Mouse (Mus musculus): ENCODE results near the gene Zfp777. TPM values are rescaled to one million over a fixed set of nuclear protein-coding genes. Genes with fewer than 3 reads are reported as not detected.
A peak's percentile ranks its signal among the peaks of the same experiment; 100 is the strongest.

Gene Zfp777
- polyA plus RNA-seq, 1 experiment from 2014 or later, result 4.5 TPM

- H3K9ac ChIP-seq (ENCODE audit: low read length), result no peak overlapping the region
- no peak overlapping the region for H3K27ac ChIP-seq (ENCODE audit: low read length)
- no peaks in the 10 kb centered on the region for H3K27me3 ChIP-seq (ENCODE audit: control insufficient read depth, insufficient read depth, low read length)
- 0 out of 2 replicates have a peak, but pooled peaks cover 4% of the 10 kb centered on the region for H3K4me1 ChIP-seq (ENCODE audit: control insufficient read depth, insufficient read depth, low read length)
- peaks cover 9% of the 10 kb centered on the region for H3K9me3 ChIP-seq (replicated peaks; ENCODE audit: control insufficient read depth, low read length)
- H3K36me3 ChIP-seq (ENCODE audit: control insufficient read depth, insufficient read depth, low read length), result peaks cover 18% of the 10 kb centered on the region
- 72% methylated on average over 2 of the region's 2 CpGs for WGBS
- H3K4me3 ChIP-seq (replicated peaks; ENCODE audit: low read length), result no peak overlapping the region
- ATAC-seq (ENCODE audit: insufficient read depth, low FRiP score), result no peak
- H3K4me2 ChIP-seq (ENCODE audit: low read depth, low read length), result no peak overlapping the region
Observed at GRCm38 (mm10) chr6:48020006-48020405, 28.7 kb downstream of the Zfp777 start.

- Histone ChIP-seq H3K9me3 (replicated peaks; ENCODE audit: control insufficient read depth, low read length) (0 out of 2 replicates have a peak, but pooled peaks cover 3% of the 10 kb centered on the region), H3K36me3 (ENCODE audit: control insufficient read depth, insufficient read depth, low read length) (no peaks in the 10 kb centered on the region), H3K9ac (ENCODE audit: low read length) (no peak overlapping the region), H3K4me2 (ENCODE audit: low read depth, low read length) (no peak overlapping the region), H3K27ac (ENCODE audit: low read length) (0 out of 2 replicates have a peak overlapping the region, but pooled peaks have one; percentile 30), H3K4me1 (ENCODE audit: control insufficient read depth, insufficient read depth, low read length) (0 out of 2 replicates have a peak, but pooled peaks cover 4% of the 10 kb centered on the region), H3K27me3 (ENCODE audit: control insufficient read depth, insufficient read depth, low read length) (no peaks in the 10 kb centered on the region), H3K4me3 (replicated peaks; ENCODE audit: low read length) (no peak overlapping the region)
- no peak for ATAC-seq (ENCODE audit: insufficient read depth, low FRiP score)
- 93% methylated on average over 9 of the region's 9 CpGs for WGBS
Observed at GRCm38 (mm10) chr6:48016841-48017240, 31.9 kb downstream of the Zfp777 start.

- under 1% methylated on average over 23 of the region's 24 CpGs for WGBS
Observed at GRCm38 (mm10) chr6:48016090-48016521, 32.6 kb downstream of the Zfp777 start.

GRCm38 (mm10) chr6:48010727-48011126, 38.0 kb downstream of the Zfp777 start:
- Histone ChIP-seq H3K36me3 (ENCODE audit: control insufficient read depth, insufficient read depth, low read length) (no peaks in the 10 kb centered on the region), H3K4me3 (replicated peaks; ENCODE audit: low read length) (no peak overlapping the region), H3K27me3 (ENCODE audit: control insufficient read depth, insufficient read depth, low read length) (no peaks in the 10 kb centered on the region), H3K27ac (ENCODE audit: low read length) (no peak overlapping the region), H3K4me2 (ENCODE audit: low read depth, low read length) (no peak overlapping the region), H3K4me1 (ENCODE audit: control insufficient read depth, insufficient read depth, low read length) (no peaks in the 10 kb centered on the region), H3K9ac (ENCODE audit: low read length) (no peak overlapping the region), H3K9me3 (replicated peaks; ENCODE audit: control insufficient read depth, low read length) (0 out of 2 replicates have a peak, but pooled peaks cover 3% of the 10 kb centered on the region)
- ATAC-seq (ENCODE audit: insufficient read depth, low FRiP score), result no peak
- WGBS, result 50% methylated on average over 8 of the region's 8 CpGs

More at GRCm38 (mm10) chr6:48016090-48016521, 32.6 kb downstream of the Zfp777 start:
- Histone ChIP-seq H3K9me3 (replicated peaks; ENCODE audit: control insufficient read depth, low read length) (0 out of 2 replicates have a peak, but pooled peaks cover 3% of the 10 kb centered on the region), H3K4me3 (replicated peaks; ENCODE audit: low read length) (peak overlapping the region; percentile 38), H3K27ac (ENCODE audit: low read length) (peak overlapping the region; percentile 58), H3K27me3 (ENCODE audit: control insufficient read depth, insufficient read depth, low read length) (no peaks in the 10 kb centered on the region), H3K36me3 (ENCODE audit: control insufficient read depth, insufficient read depth, low read length) (no peaks in the 10 kb centered on the region), H3K4me2 (ENCODE audit: low read depth, low read length) (peak overlapping the region; percentile 54), H3K4me1 (ENCODE audit: control insufficient read depth, insufficient read depth, low read length) (0 out of 2 replicates have a peak, but pooled peaks cover 4% of the 10 kb centered on the region), H3K9ac (ENCODE audit: low read length) (peak overlapping the region; percentile 57)
- ATAC-seq (ENCODE audit: insufficient read depth, low FRiP score), result peak; percentile 92

- 84% methylated on average over 9 of the region's 9 CpGs for WGBS
- no peak overlapping the region for H3K9ac ChIP-seq (ENCODE audit: low read length)
- no peaks in the 10 kb centered on the region for H3K9me3 ChIP-seq (replicated peaks; ENCODE audit: control insufficient read depth, low read length)
- no peaks in the 10 kb centered on the region for H3K27me3 ChIP-seq (ENCODE audit: control insufficient read depth, insufficient read depth, low read length)
- H3K4me3 ChIP-seq (replicated peaks; ENCODE audit: low read length), result no peak overlapping the region
- ATAC-seq (ENCODE audit: insufficient read depth, low FRiP score), result no peak
- H3K36me3 ChIP-seq (ENCODE audit: control insufficient read depth, insufficient read depth, low read length), result no peaks in the 10 kb centered on the region
- H3K4me2 ChIP-seq (ENCODE audit: low read depth, low read length), result no peak overlapping the region
- H3K27ac ChIP-seq (ENCODE audit: low read length), result no peak overlapping the region
- H3K4me1 ChIP-seq (ENCODE audit: control insufficient read depth, insufficient read depth, low read length), result no peaks in the 10 kb centered on the region
Observed at GRCm38 (mm10) chr6:47995661-47996060, 53.0 kb downstream of the Zfp777 start.

- no peaks in the 10 kb centered on the region for H3K9me3 ChIP-seq (replicated peaks; ENCODE audit: control insufficient read depth, low read length)
- no peak overlapping the region; the same call in 1 of the 2 replicates for H3K27ac ChIP-seq (ENCODE audit: low read length)
- no peak overlapping the region for H3K4me3 ChIP-seq (replicated peaks; ENCODE audit: low read length)
- H3K4me1 ChIP-seq (ENCODE audit: control insufficient read depth, insufficient read depth, low read length), result no peaks in the 10 kb centered on the region
- no peak overlapping the region for H3K9ac ChIP-seq (ENCODE audit: low read length)
- no peaks in the 10 kb centered on the region for H3K27me3 ChIP-seq (ENCODE audit: control insufficient read depth, insufficient read depth, low read length)
- ATAC-seq (ENCODE audit: insufficient read depth, low FRiP score), result peak; percentile 37; the same call in 1 of the 2 replicates
- no peaks in the 10 kb centered on the region for H3K36me3 ChIP-seq (ENCODE audit: control insufficient read depth, insufficient read depth, low read length)
- H3K4me2 ChIP-seq (ENCODE audit: low read depth, low read length), result no peak overlapping the region
- 23% methylated on average over 2 of the region's 2 CpGs for WGBS
Observed at GRCm38 (mm10) chr6:47983936-47984335, 64.8 kb downstream of the Zfp777 start.

GRCm38 (mm10) chr6:47978897-47979368, 69.8 kb downstream of the Zfp777 start:
- H3K36me3 ChIP-seq (ENCODE audit: control insufficient read depth, insufficient read depth, low read length), result no peaks in the 10 kb centered on the region
- ATAC-seq (ENCODE audit: insufficient read depth, low FRiP score), result peak; percentile 87; the same call in 1 of the 2 replicates
- 16% methylated on average over 6 of the region's 6 CpGs for WGBS
- no peaks in the 10 kb centered on the region for H3K27me3 ChIP-seq (ENCODE audit: control insufficient read depth, insufficient read depth, low read length)
- H3K4me3 ChIP-seq (replicated peaks; ENCODE audit: low read length), result no peak overlapping the region
- H3K9me3 ChIP-seq (replicated peaks; ENCODE audit: control insufficient read depth, low read length), result no peaks in the 10 kb centered on the region
- peak overlapping the region; percentile 16; the same call in 1 of the 2 replicates for H3K27ac ChIP-seq (ENCODE audit: low read length)
- H3K4me2 ChIP-seq (ENCODE audit: low read depth, low read length), result no peak overlapping the region
- no peak overlapping the region for H3K9ac ChIP-seq (ENCODE audit: low read length)
- no peaks in the 10 kb centered on the region for H3K4me1 ChIP-seq (ENCODE audit: control insufficient read depth, insufficient read depth, low read length)

GRCm38 (mm10) chr6:47974599-47974998, 74.1 kb downstream of the Zfp777 start:
- Histone ChIP-seq H3K4me1 (ENCODE audit: control insufficient read depth, insufficient read depth, low read length) (no peaks in the 10 kb centered on the region), H3K4me3 (replicated peaks; ENCODE audit: low read length) (no peak overlapping the region), H3K4me2 (ENCODE audit: low read depth, low read length) (no peak overlapping the region), H3K27me3 (ENCODE audit: control insufficient read depth, insufficient read depth, low read length) (no peaks in the 10 kb centered on the region), H3K36me3 (ENCODE audit: control insufficient read depth, insufficient read depth, low read length) (no peaks in the 10 kb centered on the region), H3K27ac (ENCODE audit: low read length) (no peak overlapping the region), H3K9me3 (replicated peaks; ENCODE audit: control insufficient read depth, low read length) (no peaks in the 10 kb centered on the region), H3K9ac (ENCODE audit: low read length) (no peak overlapping the region)
- WGBS, result 85% methylated on average over 1 of the region's 1 CpGs
- no peak for ATAC-seq (ENCODE audit: insufficient read depth, low FRiP score)
